Mouse (Mus musculus) cerebellum, adult 2 months (tissue): ENCODE measurements at regions not wholly inside any gene's neighbourhood (a gene's known extent, or its start where the extent isn't known, plus 50 kb on each side); places are given as distances from the start of the nearest gene placed in this dataset.

Experiments
- CTCF ChIP-seq: fragments of 200-500 bp; IDR thresholded peaks from 2 replicates; pipeline ENCODE4 v1.5.1; 2011; ENCODE audit warnings: low read depth, mild to moderate bottlenecking, control low read depth, low read length, moderate library complexity, borderline replicate concordance; ENCODE audit not compliant: insufficient read depth
- POLR2A ChIP-seq: fragments of 200-500 bp; IDR thresholded peaks from 2 replicates; pipeline ENCODE4 v1.6.1; 2011; ENCODE audit warnings: low read length, control low read depth, borderline replicate concordance; ENCODE audit not compliant: insufficient read depth

GRCm38 (mm10) chr6:51289067-51289725 is 143.3 kb upstream of the Nfe2l3 start:
- no peak for TF ChIP-seq CTCF
- TF ChIP-seq POLR2A = no peak
